Mouse (Mus musculus): ENCODE results near the gene Cltc. TPM values are rescaled to one million over a fixed set of nuclear protein-coding genes. Genes with fewer than 3 reads are reported as not detected.

Cltc gene
- polyA plus RNA-seq, 1 experiment from 2014 or later = 138 TPM

GRCm38 (mm10) chr11:86668169-86668568 is 89.2 kb downstream of the Cltc start:
- Histone ChIP-seq H3K4me3 (no peak overlapping the region), H3K36me3 (peaks cover 20% of the 10 kb centered on the region), H3K4me1 (replicated peaks) (no peaks in the 10 kb centered on the region), H3K27ac (no peak overlapping the region), H3K9me3 (no peaks in the 10 kb centered on the region), H3K27me3 (ENCODE audit: insufficient read depth, poor library complexity, severe bottlenecking) (no peaks in the 10 kb centered on the region)
- DNase-seq (ENCODE audit: low spot score) = no peak
- 93% methylated on average over 3 of the region's 3 CpGs for WGBS

DNA sequence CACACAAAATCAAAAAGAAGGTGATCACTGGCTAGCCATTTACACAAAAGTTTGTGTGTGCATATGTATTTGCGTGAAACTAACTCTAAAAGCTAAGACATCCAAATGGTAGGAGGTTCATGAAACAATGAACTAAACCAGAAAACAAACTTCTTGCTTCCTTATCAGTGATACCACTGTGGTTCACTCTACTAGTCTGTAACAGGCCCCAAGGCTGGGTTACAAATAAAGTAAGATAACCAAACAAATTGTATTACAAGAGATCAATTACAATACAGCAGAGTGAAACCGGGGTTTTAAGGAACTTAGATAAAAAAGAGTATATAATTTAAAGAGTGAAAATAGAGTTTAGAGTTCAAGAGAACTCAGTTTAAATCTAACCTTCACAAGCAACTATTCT is 89.8 kb downstream of the Cltc start:
- no peak for DNase-seq (ENCODE audit: low spot score)
- no peaks in the 10 kb centered on the region for H3K27me3 ChIP-seq (ENCODE audit: insufficient read depth, poor library complexity, severe bottlenecking)
- H3K4me3 ChIP-seq = no peak overlapping the region
- peaks cover 26% of the 10 kb centered on the region for H3K36me3 ChIP-seq
- H3K9me3 ChIP-seq = no peaks in the 10 kb centered on the region
- H3K4me1 ChIP-seq (replicated peaks) = no peaks in the 10 kb centered on the region
- WGBS = 94% methylated on average over 2 of the region's 2 CpGs
- no peak overlapping the region for H3K27ac ChIP-seq

- Histone ChIP-seq H3K27me3 (ENCODE audit: insufficient read depth, poor library complexity, severe bottlenecking) (no peaks in the 10 kb centered on the region), H3K36me3 (peaks cover 48% of the 10 kb centered on the region), H3K27ac (no peak overlapping the region), H3K4me1 (replicated peaks) (no peaks in the 10 kb centered on the region), H3K9me3 (no peaks in the 10 kb centered on the region), H3K4me3 (no peak overlapping the region)
- no peak for DNase-seq (ENCODE audit: low spot score)
- WGBS = 93% methylated on average over 3 of the region's 3 CpGs
Measured at GRCm38 (mm10) chr11:86664406-86664805, 93.0 kb downstream of the Cltc start.

GRCm38 (mm10) chr11:86663977-86664376 is 93.4 kb downstream of the Cltc start:
- Histone ChIP-seq H3K27me3 (ENCODE audit: insufficient read depth, poor library complexity, severe bottlenecking) (no peaks in the 10 kb centered on the region), H3K4me3 (no peak overlapping the region), H3K4me1 (replicated peaks) (no peaks in the 10 kb centered on the region), H3K27ac (no peak overlapping the region), H3K36me3 (peaks cover 49% of the 10 kb centered on the region), H3K9me3 (no peaks in the 10 kb centered on the region)
- DNase-seq (ENCODE audit: low spot score) = no peak

GRCm38 (mm10) chr11:86662986-86663895 is 94.1 kb downstream of the Cltc start:
- H3K4me1 ChIP-seq (replicated peaks) = no peaks in the 10 kb centered on the region
- peaks cover 51% of the 10 kb centered on the region for H3K36me3 ChIP-seq
- no peak for DNase-seq (ENCODE audit: low spot score)
- H3K27ac ChIP-seq = no peak overlapping the region
- no peak overlapping the region for H3K4me3 ChIP-seq
- no peaks in the 10 kb centered on the region for H3K27me3 ChIP-seq (ENCODE audit: insufficient read depth, poor library complexity, severe bottlenecking)
- H3K9me3 ChIP-seq = no peaks in the 10 kb centered on the region
- WGBS = 89% methylated on average over 8 of the region's 8 CpGs

DNA sequence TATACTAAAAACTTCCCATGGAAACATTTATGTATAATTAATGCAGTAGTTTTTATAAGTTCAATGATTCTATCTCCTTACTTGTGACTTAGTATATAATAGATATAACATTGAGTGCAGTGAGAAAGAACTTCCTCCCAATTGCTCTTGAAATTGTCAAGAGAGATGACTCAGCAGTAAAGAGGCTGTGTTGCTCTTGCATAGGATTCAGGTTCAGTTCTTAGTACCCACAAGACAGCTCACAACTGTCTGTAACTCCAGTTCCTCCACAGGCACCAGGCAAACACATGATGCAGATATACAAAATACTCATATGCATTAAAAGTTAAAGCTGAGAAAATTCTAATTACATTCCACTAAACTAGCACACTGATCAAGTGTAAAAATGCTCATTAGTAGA is 99.5 kb downstream of the Cltc start:
- Histone ChIP-seq H3K27me3 (ENCODE audit: insufficient read depth, poor library complexity, severe bottlenecking) (no peaks in the 10 kb centered on the region), H3K4me1 (replicated peaks) (no peaks in the 10 kb centered on the region), H3K4me3 (no peak overlapping the region), H3K27ac (no peak overlapping the region), H3K9me3 (no peaks in the 10 kb centered on the region), H3K36me3 (peaks cover 31% of the 10 kb centered on the region)
- no peak for DNase-seq (ENCODE audit: low spot score)

- WGBS = 91% methylated on average over 4 of the region's 4 CpGs
- H3K36me3 ChIP-seq = peaks cover 22% of the 10 kb centered on the region
- H3K4me3 ChIP-seq = no peak overlapping the region
- H3K9me3 ChIP-seq = no peaks in the 10 kb centered on the region
- DNase-seq (ENCODE audit: low spot score) = no peak
- no peak overlapping the region for H3K27ac ChIP-seq
- no peaks in the 10 kb centered on the region for H3K4me1 ChIP-seq (replicated peaks)
- H3K27me3 ChIP-seq (ENCODE audit: insufficient read depth, poor library complexity, severe bottlenecking) = no peaks in the 10 kb centered on the region
Measured at GRCm38 (mm10) chr11:86656849-86657567, 100.4 kb downstream of the Cltc start.

DNA sequence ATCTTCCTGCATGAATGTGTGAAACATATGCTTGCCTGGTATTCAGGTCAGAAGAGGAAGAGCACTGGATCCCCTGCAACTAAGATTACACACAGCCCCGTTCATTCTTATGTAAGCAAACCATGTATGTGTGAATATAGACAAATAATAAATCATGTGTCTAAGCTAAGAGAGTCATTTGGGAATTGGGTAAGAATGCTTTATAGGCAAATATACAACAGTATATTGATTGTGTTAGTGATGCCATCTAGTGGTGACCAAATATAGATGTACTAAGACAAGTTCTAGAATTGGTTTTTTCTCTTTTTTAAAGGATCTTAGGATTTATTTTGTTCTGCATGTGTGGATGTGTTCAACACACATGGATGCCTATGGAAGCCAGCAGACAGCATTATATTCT is 101.7 kb downstream of the Cltc start:
- Histone ChIP-seq H3K4me1 (replicated peaks) (peaks cover 7% of the 10 kb centered on the region; the same call in 1 of the 2 replicates), H3K4me3 (no peak overlapping the region), H3K27me3 (ENCODE audit: insufficient read depth, poor library complexity, severe bottlenecking) (no peaks in the 10 kb centered on the region), H3K36me3 (peaks cover 10% of the 10 kb centered on the region), H3K9me3 (no peaks in the 10 kb centered on the region), H3K27ac (no peak overlapping the region)
- WGBS = 81% methylated on average over 1 of the region's 1 CpGs
- DNase-seq (ENCODE audit: low spot score) = no peak

DNA sequence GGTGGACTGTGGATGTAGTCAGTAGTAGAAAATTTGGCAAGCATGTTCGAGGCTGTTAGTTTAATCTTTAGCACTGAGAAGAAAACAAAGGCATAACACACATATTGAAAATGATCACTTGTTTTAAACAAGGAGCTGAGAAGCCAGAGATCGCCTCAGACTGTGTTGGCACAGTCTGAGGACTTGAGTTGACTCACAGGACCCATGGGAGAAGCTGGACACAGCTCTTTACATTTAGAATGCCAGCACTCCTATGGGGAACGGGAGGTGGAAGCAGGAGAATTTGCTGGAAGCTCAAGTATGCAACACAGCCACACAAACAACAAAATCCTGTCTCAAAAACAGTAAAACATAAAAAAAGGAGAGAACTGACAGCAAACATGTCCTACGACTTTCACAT is 103.3 kb downstream of the Cltc start:
- H3K9me3 ChIP-seq = no peaks in the 10 kb centered on the region
- 90% methylated on average over 4 of the region's 4 CpGs for WGBS

GRCm38 (mm10) chr11:86653446-86653845 is 103.9 kb downstream of the Cltc start:
- no peaks in the 10 kb centered on the region for H3K9me3 ChIP-seq
- peaks cover 13% of the 10 kb centered on the region; the same call in 1 of the 2 replicates for H3K4me1 ChIP-seq (replicated peaks)
- peaks cover 5% of the 10 kb centered on the region; the same call in 1 of the 2 replicates for H3K36me3 ChIP-seq
- DNase-seq (ENCODE audit: low spot score) = peak; percentile 10
- H3K4me3 ChIP-seq = no peak overlapping the region
- H3K27me3 ChIP-seq (ENCODE audit: insufficient read depth, poor library complexity, severe bottlenecking) = no peaks in the 10 kb centered on the region
- no peak overlapping the region for H3K27ac ChIP-seq
- WGBS = 49% methylated on average over 3 of the region's 3 CpGs

More for the DNA sequence above, 103.3 kb downstream of the Cltc start:
- DNase-seq (ENCODE audit: low spot score) = no peak
- peaks cover 6% of the 10 kb centered on the region; the same call in 1 of the 2 replicates for H3K36me3 ChIP-seq
- H3K27ac ChIP-seq = no peak overlapping the region
- no peak overlapping the region for H3K4me3 ChIP-seq
- peaks cover 8% of the 10 kb centered on the region; the same call in 1 of the 2 replicates for H3K4me1 ChIP-seq (replicated peaks)
- no peaks in the 10 kb centered on the region for H3K27me3 ChIP-seq (ENCODE audit: insufficient read depth, poor library complexity, severe bottlenecking)

DNA sequence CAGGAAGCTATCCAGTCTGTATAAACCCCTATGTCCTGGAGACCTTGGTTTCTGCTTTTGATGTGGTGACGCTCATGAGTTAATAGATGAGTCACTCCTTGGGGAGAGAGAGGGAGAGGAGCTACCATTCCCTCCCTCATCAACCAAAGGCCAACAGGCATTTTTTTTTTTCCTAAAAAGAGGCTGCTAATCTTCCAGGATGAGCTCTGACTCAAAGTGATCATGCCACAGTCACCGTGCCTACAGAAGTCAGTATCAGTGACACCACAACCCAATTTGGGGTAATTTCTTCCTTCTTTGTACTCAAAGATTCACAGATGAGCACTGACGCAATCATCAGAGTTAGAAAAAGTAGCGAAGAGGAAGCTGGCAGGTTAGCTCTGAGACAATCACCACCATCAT is 104.8 kb downstream of the Cltc start:
- 0 out of 2 replicates have a peak, but pooled peaks cover 2% of the 10 kb centered on the region for H3K36me3 ChIP-seq
- no peaks in the 10 kb centered on the region for H3K9me3 ChIP-seq
- H3K27ac ChIP-seq = no peak overlapping the region
- H3K4me3 ChIP-seq = no peak overlapping the region
- 94% methylated on average over 4 of the region's 4 CpGs for WGBS
- no peaks in the 10 kb centered on the region for H3K27me3 ChIP-seq (ENCODE audit: insufficient read depth, poor library complexity, severe bottlenecking)
- DNase-seq (ENCODE audit: low spot score) = no peak
- peaks cover 17% of the 10 kb centered on the region; the same call in 1 of the 2 replicates for H3K4me1 ChIP-seq (replicated peaks)

DNA sequence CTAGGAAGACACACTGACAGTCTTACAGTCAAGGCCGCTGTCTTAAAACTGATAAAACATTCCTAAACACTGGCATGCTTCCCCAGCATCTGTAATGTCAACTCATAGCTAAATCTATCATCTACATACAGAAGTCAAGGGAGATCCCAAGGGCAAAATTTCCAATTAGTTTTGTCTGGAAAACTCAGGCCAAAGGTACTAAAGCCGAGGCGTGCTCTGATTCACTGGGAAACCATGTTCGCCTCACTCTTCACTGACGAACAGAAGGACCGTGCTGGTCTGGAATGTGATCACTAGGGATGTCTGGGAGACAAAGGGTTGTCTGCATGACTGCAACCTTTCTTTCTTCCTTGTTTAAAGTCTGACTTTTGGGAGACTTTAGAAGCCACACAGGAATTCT is 106.7 kb downstream of the Cltc start:
- no peaks in the 10 kb centered on the region for H3K27me3 ChIP-seq (ENCODE audit: insufficient read depth, poor library complexity, severe bottlenecking)
- 0 out of 2 replicates have a peak overlapping the region, but pooled peaks have one; percentile 5 for H3K27ac ChIP-seq
- no peaks in the 10 kb centered on the region for H3K9me3 ChIP-seq
- H3K4me3 ChIP-seq = no peak overlapping the region
- DNase-seq (ENCODE audit: low spot score) = no peak
- H3K36me3 ChIP-seq = 0 out of 2 replicates have a peak, but pooled peaks cover 2% of the 10 kb centered on the region
- H3K4me1 ChIP-seq (replicated peaks) = peaks cover 26% of the 10 kb centered on the region
- 39% methylated on average over 6 of the region's 6 CpGs for WGBS

- Histone ChIP-seq H3K4me3 (no peak overlapping the region), H3K27me3 (ENCODE audit: insufficient read depth, poor library complexity, severe bottlenecking) (no peaks in the 10 kb centered on the region), H3K4me1 (replicated peaks) (peaks cover 26% of the 10 kb centered on the region), H3K9me3 (no peaks in the 10 kb centered on the region), H3K27ac (no peak overlapping the region), H3K36me3 (0 out of 2 replicates have a peak, but pooled peaks cover 2% of the 10 kb centered on the region)
- no peak for DNase-seq (ENCODE audit: low spot score)
- WGBS = 88% methylated on average over 1 of the region's 1 CpGs
Measured at GRCm38 (mm10) chr11:86649542-86649941, 107.8 kb downstream of the Cltc start.

Data from hindbrain, embryonic 10.5 days (tissue).